In the genomic region with DNA sequence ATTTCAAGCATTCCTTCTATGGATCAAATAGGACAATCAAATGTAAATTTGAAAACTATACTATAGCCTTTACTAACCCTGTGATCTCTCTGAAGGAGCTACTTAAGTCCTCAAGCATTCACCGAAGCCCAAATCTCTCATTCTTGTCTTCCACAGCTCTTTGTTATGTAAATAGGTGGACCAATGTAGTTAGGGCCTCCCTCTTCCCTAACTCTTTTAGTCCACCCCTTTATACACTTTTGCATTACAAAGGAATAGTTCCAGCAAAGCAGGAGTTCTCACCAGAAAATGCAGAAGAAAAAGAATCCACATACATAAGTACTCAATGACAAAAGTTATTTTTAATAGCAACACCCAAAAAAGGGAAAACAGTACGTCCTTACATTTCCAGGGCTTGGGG, we compare ENCODE assay signal across 24 mouse cellular contexts. TPM values are rescaled to one million over a fixed set of nuclear protein-coding genes. Genes with fewer than 3 reads are reported as not detected.
"Had no signal": no experiment of that assay in that cellular context is flagged by ENCODE, and none has a peak within 500 bp of the region (broad histone marks: within the 10 kb centered on the region; RNA-seq: fewer than 3 reads in every experiment).

No protein-coding gene starts in this region.

- H3K36me3 ChIP-seq: kidney, embryonic 15.5 days; limb, embryonic 12.5 days; limb, embryonic 15.5 days; midbrain, embryonic 15.5 days; neural tube, embryonic 13.5 days; stomach, embryonic 15.5 days had no signal

- H3K4me1 ChIP-seq: kidney, embryonic 15.5 days; limb, embryonic 12.5 days; limb, embryonic 15.5 days; midbrain, embryonic 15.5 days; neural tube, embryonic 13.5 days; stomach, embryonic 15.5 days had no signal

- H3K4me3 ChIP-seq: kidney, embryonic 15.5 days; left cerebral cortex, adult 2 months; limb, embryonic 12.5 days; limb, embryonic 15.5 days; midbrain, embryonic 15.5 days; myocyte; neural tube, embryonic 13.5 days; stomach, embryonic 15.5 days had no signal

- H3K9me3 ChIP-seq: kidney, embryonic 15.5 days; limb, embryonic 12.5 days; limb, embryonic 15.5 days; midbrain, embryonic 15.5 days; neural tube, embryonic 13.5 days; stomach, embryonic 15.5 days had no signal

- H3K27me3 ChIP-seq: kidney, embryonic 15.5 days; limb, embryonic 12.5 days; limb, embryonic 15.5 days; midbrain, embryonic 15.5 days; neural tube, embryonic 13.5 days; stomach, embryonic 15.5 days had no signal

- ATAC-seq: liver, postnatal 0 days; lung, postnatal 0 days; midbrain, embryonic 15.5 days had no signal

- H3K9ac ChIP-seq: kidney, embryonic 15.5 days; limb, embryonic 12.5 days; limb, embryonic 15.5 days; liver, embryonic 14.5 days; liver, postnatal 0 days; lung, embryonic 14.5 days; midbrain, embryonic 15.5 days; neural tube, embryonic 13.5 days; stomach, embryonic 15.5 days had no signal

- DNase-seq: kidney, postnatal 10 days; kidney, postnatal 36 days; layer of hippocampus, postnatal 36 days; liver, postnatal 0 days; lung, embryonic 14.5 days; retina, postnatal 1 day; right cerebral cortex, postnatal 25 days; spleen, adult 18-20 months; thymus, postnatal 36 days had no signal

- H3K27ac ChIP-seq: kidney, embryonic 15.5 days; left cerebral cortex, adult 2 months; limb, embryonic 12.5 days; limb, embryonic 15.5 days; liver, embryonic 14.5 days; macrophage; midbrain, embryonic 15.5 days; neural tube, embryonic 13.5 days; stomach, embryonic 15.5 days had no signal

- H3K4me2 ChIP-seq: kidney, embryonic 15.5 days; limb, embryonic 12.5 days; limb, embryonic 15.5 days; liver, embryonic 11.5 days; lung, embryonic 14.5 days; midbrain, embryonic 15.5 days; neural tube, embryonic 13.5 days; stomach, embryonic 15.5 days had no signal

RNA-seq across cellular contexts. Expression of a gene that starts 47.3 kb away (rescaled TPM):
- total RNA-seq: megakaryocyte, adult 5-6 weeks; monocyte, adult 5-6 weeks; neutrophil, adult 5-6 weeks had no signal
- polyA plus RNA-seq: macrophage had no signal
